Mouse (Mus musculus) lung, adult 2 months (tissue): ENCODE measurements around the gene Stau1. TPM values are rescaled to one million over a fixed set of nuclear protein-coding genes. Genes with fewer than 3 reads are reported as not detected.
"Not testable (repeated sequence)": the region's sequence is repeated elsewhere in the genome, so short reads cannot be mapped to it uniquely, and the experiment has no call there.

Source experiments
- DNase-seq: peaks from one replicate; pipeline ENCODE4 v3.0.0; 2022
- H3K4me1 ChIP-seq: fragments of 200-500 bp; 2 replicates; pipeline ENCODE4 v1.6.1; 2011; ENCODE audit warnings: low read length; ENCODE audit not compliant: control insufficient read depth, insufficient read depth
- H3K4me3 ChIP-seq: fragments of 200-500 bp; replicated peaks from 2 replicates; pipeline ENCODE3; 2011; ENCODE audit warnings: low read depth, mild to moderate bottlenecking, control low read depth, low read length; ENCODE audit errors: extremely low read depth
- CTCF ChIP-seq: fragments of 200-500 bp; IDR thresholded peaks from 2 replicates; pipeline ENCODE4 v1.5.1; 2011; ENCODE audit warnings: mild to moderate bottlenecking, low read length, control low read depth; ENCODE audit not compliant: insufficient read depth
- POLR2A ChIP-seq: fragments of 200-500 bp; IDR thresholded peaks from 2 replicates; pipeline ENCODE4 v1.6.1; 2011; ENCODE audit warnings: low read depth, mild to moderate bottlenecking, control low read depth, low read length, borderline replicate concordance; ENCODE audit errors: extremely low read depth
- WGBS: fragments of 180-500 bp; shearing (Covaris S2); methylation state at CpG from one replicate; pipeline ENCODE4 v1.1.7; 2018; 5-methylcytosine and 5-hydroxymethylcytosine counted together
- polyA plus RNA-seq: library from polyadenylated mRNA; depleted of rRNA; stranded (reverse); fragments of >200 nt; gene quantifications from 2 replicates; pipeline ENCODE4 v1.2.3, GENCODE M21; 2012

Stau1 gene
- polyA plus RNA-seq, 1 experiment, result 28.3 TPM

DNA sequence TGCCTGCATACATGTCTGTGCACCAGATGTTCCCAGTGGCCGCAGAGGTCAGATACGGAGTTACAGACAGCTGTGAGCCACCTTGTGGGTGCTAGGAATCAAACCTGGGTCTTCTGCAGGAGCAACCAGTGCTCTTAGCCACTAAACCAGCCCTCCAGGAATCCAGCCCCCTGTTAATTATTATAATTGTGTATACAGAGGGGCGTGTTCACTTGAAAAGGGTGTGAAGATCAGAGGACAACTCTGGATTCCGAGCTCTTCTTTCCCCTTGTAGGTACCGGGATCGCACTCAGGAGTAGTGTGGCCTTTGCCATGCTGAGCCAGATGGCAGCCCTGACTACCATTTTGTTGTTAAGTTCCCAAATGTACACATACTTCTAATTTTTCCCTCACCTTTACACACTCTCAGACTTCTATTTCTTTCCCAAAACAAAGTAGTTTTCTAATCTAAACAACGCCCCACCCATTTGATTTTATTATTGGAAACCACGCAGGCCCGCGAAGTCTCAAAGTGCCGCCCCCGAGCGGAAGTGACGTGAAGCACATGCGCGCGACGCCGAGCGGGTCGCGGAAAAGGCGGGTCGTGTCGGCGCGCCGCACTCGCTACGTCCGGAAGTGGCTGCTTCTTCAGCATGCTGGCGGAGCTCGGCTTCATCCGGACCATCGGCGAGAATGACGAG is 18.7 kb upstream of the Stau1 start, which contains the start of gene Ddx27:
Gene Ddx27 (plus strand): TSS at position 492 of the 680 bp plus-strand sequence.
- H3K4me1 ChIP-seq, result 0 out of 2 replicates have a peak, but pooled peaks cover 3% of the 10 kb centered on the region
- 2% methylated on average over 37 of the region's 37 CpGs for WGBS
- TF ChIP-seq CTCF (no peak), POLR2A (peak; percentile 29; the same call in 1 of the 2 replicates)
- H3K4me3 ChIP-seq, result peak within 1 kb of the TSS; percentile 81
- peak; percentile 92 for DNase-seq

DNA sequence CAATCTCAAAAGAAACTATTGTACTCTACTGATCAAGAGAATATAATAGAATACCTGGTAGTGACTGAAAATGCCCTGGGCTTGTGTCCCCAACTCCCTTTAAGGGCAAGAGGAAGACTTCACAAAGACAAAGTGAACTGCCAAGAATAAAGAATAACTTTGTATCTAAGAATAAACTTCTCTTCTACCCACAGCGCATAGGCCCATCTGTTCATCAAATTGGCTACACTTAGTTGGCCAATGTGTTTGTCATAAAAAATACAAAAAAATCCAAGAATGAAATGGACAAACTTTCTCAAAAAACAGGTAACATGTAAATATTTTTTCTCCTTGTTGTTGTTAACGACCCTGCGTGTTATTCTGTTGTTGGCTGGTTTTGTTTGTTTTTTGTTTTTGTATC is 14.4 kb upstream of the Stau1 start:
- H3K4me3 ChIP-seq, result no peak overlapping the region
- WGBS, result 77% methylated on average over 3 of the region's 3 CpGs
- no peak for DNase-seq
- TF ChIP-seq CTCF, result no peak
- no peak for TF ChIP-seq POLR2A
- H3K4me1 ChIP-seq, result 0 out of 2 replicates have a peak, but pooled peaks cover under 1% of the 10 kb centered on the region

DNA sequence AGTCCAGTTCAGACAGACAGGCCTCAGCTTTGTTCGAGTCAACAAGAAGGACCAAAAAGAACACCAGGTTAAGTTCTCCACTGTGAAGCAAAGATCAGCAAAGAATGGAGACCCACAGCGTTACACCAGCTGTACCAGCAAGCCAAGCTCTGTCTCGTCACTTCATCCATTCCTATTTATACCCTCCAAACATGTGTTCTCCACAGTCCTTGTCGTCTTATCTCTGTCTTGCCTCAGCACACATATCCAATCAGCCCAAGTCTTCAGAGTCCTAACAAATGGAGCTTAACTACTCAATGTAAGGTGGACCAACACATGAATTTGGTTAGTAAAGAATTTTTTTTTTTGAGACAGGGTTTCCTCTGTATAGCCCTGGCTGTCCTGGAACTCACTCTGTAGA is 13.4 kb upstream of the Stau1 start:
- Histone ChIP-seq H3K4me1 (no peaks in the 10 kb centered on the region), H3K4me3 (no peak overlapping the region)
- 64% methylated on average over 4 of the region's 4 CpGs for WGBS
- TF ChIP-seq CTCF, result no peak
- DNase-seq, result no peak

DNA sequence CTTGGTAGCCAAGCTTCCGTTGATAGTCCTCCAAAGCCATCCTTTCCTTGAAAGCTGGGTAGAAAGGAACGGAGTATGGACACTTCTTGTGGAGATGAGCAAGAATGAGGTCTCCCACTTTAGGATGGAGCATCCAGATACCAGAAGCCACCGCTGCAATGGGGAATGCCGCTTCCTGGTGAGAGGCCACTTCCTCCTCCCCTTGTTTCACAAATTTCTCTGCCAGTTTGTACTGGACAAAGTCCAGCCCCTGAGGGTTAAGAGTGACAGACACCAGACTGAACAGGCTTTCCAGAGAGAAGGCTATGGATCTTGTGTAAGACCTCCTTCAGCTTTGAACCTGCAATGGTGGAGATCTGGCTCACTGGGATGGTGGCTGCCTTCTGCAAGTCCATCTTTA is 11.5 kb upstream of the Stau1 start:
- DNase-seq, H3K4me3 ChIP-seq, H3K4me1 ChIP-seq: not testable (repeated sequence)
- 50% methylated on average over 4 of the region's 4 CpGs for WGBS

DNA sequence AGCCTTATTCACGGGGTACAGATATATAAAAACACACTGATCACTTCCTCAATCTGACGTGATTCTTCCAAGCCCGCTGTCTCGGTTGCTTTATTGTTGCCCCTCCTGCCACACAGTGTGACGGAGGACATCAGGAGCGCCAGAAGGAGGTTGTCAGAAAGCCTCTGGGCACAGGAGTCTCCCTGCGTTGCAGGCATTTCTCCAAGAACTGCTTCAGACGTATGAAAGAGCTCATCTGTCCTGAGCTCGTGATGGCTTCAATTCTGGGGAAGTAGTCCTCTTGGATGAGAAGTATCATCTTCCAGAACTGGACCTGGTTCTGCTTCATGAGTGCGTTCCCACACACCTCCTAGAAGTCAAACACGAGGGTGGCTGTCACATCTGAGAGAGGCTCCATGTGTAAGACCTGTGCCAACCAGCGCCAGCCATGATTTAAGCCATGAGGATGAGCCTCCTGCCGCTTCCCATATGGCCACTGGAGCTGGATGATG is 10.9 kb upstream of the Stau1 start:
- TF ChIP-seq CTCF, result no peak
- no peak for TF ChIP-seq POLR2A
- no peaks in the 10 kb centered on the region for H3K4me1 ChIP-seq
- DNase-seq, result no peak
- no peak overlapping the region for H3K4me3 ChIP-seq
- 63% methylated on average over 13 of the region's 13 CpGs for WGBS

DNA sequence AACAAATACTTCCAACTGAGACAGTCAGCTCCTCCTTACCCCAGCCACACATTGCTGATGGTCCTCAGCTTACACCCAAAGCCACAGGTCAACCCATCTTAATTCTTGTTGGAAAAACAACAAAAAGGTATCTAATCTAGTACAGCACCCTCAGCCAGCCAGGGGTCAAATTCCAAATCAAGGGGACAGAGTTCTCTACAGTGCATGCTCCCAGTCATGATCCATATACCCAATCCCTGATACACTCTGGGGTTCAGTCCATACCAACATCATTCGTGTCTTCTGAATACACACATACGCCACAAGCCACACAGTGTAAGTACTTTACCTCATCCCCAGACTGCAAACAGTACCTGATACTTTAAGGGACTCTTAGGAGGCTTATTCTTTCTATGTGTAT is 10.3 kb upstream of the Stau1 start:
- Histone ChIP-seq H3K4me3 (no peak overlapping the region), H3K4me1 (no peaks in the 10 kb centered on the region)
- 87% methylated on average over 2 of the region's 2 CpGs for WGBS

DNA sequence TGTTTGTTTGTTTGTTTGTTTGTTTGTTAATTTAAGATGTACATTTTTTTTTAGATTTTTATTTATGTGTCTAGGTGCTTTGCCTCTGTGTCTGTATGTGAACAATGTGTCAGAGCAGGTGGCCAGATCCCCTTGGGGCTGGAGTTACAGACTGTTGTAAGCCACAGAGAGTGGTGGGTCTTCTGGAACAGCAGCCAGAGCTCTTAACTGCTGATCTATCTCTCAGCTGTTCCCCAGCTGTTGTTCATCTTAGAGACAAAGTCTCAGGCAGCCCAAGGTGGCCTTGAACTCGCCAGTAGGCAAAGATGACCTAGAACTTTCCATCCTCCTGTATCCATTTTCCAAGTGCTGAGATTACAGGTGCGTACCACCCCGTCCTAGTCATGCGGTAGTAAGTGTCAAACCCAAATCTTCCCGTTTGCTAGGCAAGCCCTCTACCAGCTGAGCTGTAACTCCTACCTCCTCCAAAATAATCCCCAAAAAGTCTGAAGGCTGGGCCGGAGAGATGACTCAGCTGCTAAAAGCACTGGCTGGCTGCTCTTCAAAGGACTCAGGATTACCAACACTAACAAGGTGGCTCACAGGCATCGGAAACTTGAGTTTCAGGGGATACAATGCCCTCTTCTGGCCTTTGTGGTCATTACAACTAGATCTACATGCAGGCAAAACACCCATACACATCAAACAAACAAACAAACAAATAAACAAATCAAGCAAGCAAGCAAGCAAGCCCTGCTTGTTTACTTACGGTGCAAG is 8.2 kb upstream of the Stau1 start:
- H3K4me3 ChIP-seq, result no peak overlapping the region
- TF ChIP-seq CTCF (peak; percentile 55), POLR2A (no peak)
- 37% methylated on average over 8 of the region's 8 CpGs for WGBS
- DNase-seq, result peak; percentile 39
- H3K4me1 ChIP-seq, result no peaks in the 10 kb centered on the region

More for the DNA sequence above, 10.3 kb upstream of the Stau1 start:
- no peak for DNase-seq
- TF ChIP-seq POLR2A (no peak), CTCF (no peak)

DNA sequence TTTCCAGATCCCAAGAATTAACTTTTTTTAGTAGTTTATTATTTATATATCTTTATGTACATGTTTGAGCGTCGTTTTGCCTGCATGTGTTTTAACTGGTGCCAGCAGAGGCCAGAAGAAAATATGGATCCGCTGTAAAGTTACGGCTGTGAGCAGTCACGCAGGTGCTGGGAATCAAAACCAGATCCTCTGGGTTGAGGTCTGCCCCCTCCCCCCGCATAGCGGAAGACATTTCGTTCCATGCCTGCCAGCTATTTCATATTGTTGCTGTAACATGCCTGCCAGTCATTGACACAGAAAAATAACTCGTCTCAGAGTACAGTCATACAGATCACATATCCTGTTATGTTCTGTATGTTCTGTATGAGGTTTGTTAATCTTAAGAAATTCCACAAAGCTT is 5.4 kb upstream of the Stau1 start:
- TF ChIP-seq POLR2A (no peak), CTCF (no peak)
- WGBS, result 71% methylated on average over 9 of the region's 9 CpGs
- DNase-seq, result no peak

DNA sequence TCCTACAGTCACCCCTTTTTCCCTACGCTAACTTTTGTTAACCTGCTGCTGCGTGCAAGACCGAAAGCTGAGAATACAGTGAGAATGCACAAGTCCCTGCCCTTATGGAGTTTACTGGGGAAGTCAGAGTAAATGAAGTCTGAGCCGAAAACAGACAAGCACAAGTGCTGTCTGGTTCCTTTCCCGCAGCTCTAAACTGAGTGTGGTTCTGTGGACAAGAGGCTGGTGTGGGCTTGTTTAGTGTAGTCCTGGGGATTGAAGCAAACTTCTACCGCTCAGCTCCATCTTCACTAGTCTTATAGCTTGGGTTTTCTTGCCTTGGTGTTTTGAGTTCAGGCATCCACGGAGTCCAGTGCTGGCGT is 415 bp upstream of the Stau1 start:
- Histone ChIP-seq H3K4me3 (peak overlapping the region; percentile 59), H3K4me1 (peaks cover 16% of the 10 kb centered on the region)
- no peak for DNase-seq
- WGBS, result 32% methylated on average over 8 of the region's 8 CpGs
- no peak for TF ChIP-seq CTCF

More for the DNA sequence above, 5.4 kb upstream of the Stau1 start:
- Histone ChIP-seq H3K4me1 (peaks cover 3% of the 10 kb centered on the region), H3K4me3 (no peak overlapping the region)
